Mouse (Mus musculus): ENCODE data around the gene Aasdh.
"Not testable (repeated sequence)": the region's sequence is repeated elsewhere in the genome, so short reads cannot be mapped to it uniquely, and the experiment has no call there.

Gene Aasdh

GRCm38 (mm10) chr5:76905405-76906154 lies at the start of gene Aasdh:
Gene Aasdh (minus strand): TSS chr5:76905514.
- peak; percentile 100 for DNase-seq (ENCODE audit: low spot score)

- no peak for DNase-seq (ENCODE audit: low spot score)
Measured at GRCm38 (mm10) chr5:76954271-76954900, 49.1 kb upstream of the Aasdh start.

GRCm38 (mm10) chr5:76953794-76954193 lies 48.5 kb upstream of the Aasdh start:
- no peak for DNase-seq (ENCODE audit: low spot score)

GRCm38 (mm10) chr5:76952112-76953040 lies 47.1 kb upstream of the Aasdh start:
- no peak for DNase-seq (ENCODE audit: low spot score)

- DNase-seq (ENCODE audit: low spot score) = peak; percentile 98
Measured at GRCm38 (mm10) chr5:76951106-76952027, 46.1 kb upstream of the Aasdh start, which contains the start of the genes Paics and Ppat. Gene Paics (plus strand): TSS chr5:76951307. Gene Ppat (minus strand): TSS chr5:76951578.

GRCm38 (mm10) chr5:76950343-76951105 lies 45.2 kb upstream of the Aasdh start:
- DNase-seq (ENCODE audit: low spot score) = peak; percentile 9

- no peak for DNase-seq (ENCODE audit: low spot score)
Measured at GRCm38 (mm10) chr5:76947758-76948157, 42.4 kb upstream of the Aasdh start.

GRCm38 (mm10) chr5:76947142-76947541 lies 41.8 kb upstream of the Aasdh start:
- no peak for DNase-seq (ENCODE audit: low spot score)

- no peak for DNase-seq (ENCODE audit: low spot score)
Measured at GRCm38 (mm10) chr5:76945678-76946033, 40.3 kb upstream of the Aasdh start.

- no peak for DNase-seq (ENCODE audit: low spot score)
Measured at GRCm38 (mm10) chr5:76944965-76945677, 39.8 kb upstream of the Aasdh start.

GRCm38 (mm10) chr5:76942505-76942904 lies 37.2 kb upstream of the Aasdh start:
- no peak for DNase-seq (ENCODE audit: low spot score)

- DNase-seq (ENCODE audit: low spot score) = no peak
Measured at GRCm38 (mm10) chr5:76941975-76942374, 36.7 kb upstream of the Aasdh start.

- no peak for DNase-seq (ENCODE audit: low spot score)
Measured at GRCm38 (mm10) chr5:76939717-76940116, 34.4 kb upstream of the Aasdh start.

- DNase-seq (ENCODE audit: low spot score) = no peak
Measured at GRCm38 (mm10) chr5:76929180-76929877, 24.0 kb upstream of the Aasdh start.

- DNase-seq (ENCODE audit: low spot score) = no peak
Measured at GRCm38 (mm10) chr5:76928124-76928832, 23.0 kb upstream of the Aasdh start.

GRCm38 (mm10) chr5:76924296-76924695 lies 19.0 kb upstream of the Aasdh start:
- DNase-seq (ENCODE audit: low spot score) = no peak

GRCm38 (mm10) chr5:76923428-76923827 lies 18.1 kb upstream of the Aasdh start:
- no peak for DNase-seq (ENCODE audit: low spot score)

- DNase-seq (ENCODE audit: low spot score) = no peak
Measured at GRCm38 (mm10) chr5:76922833-76923232, 17.5 kb upstream of the Aasdh start.

- DNase-seq (ENCODE audit: low spot score) = not testable (repeated sequence)
Measured at GRCm38 (mm10) chr5:76912522-76912921, 7.2 kb upstream of the Aasdh start.
